Mouse (Mus musculus) splenic B cell, adult 2 months (primary cell): ENCODE results near the gene Ncoa6.

Experiments
- DNase-seq: peaks from one replicate; pipeline ENCODE4 v3.0.0-alpha.2; 2011; ENCODE audit warnings: low read depth, low spot score
- H3K27me3 ChIP-seq: 2 replicates; pipeline ENCODE4 v1.6.1; 2012; ENCODE audit warnings: mild to moderate bottlenecking, low read length, moderate library complexity, mixed read lengths; ENCODE audit not compliant: control insufficient read depth, poor library complexity, insufficient read depth, severe bottlenecking
- H3K36me3 ChIP-seq: 2 replicates; pipeline ENCODE4 v1.6.1; 2012; ENCODE audit warnings: mild to moderate bottlenecking, low read length, moderate library complexity, mixed read lengths; ENCODE audit not compliant: control insufficient read depth, poor library complexity, insufficient read depth, severe bottlenecking

Gene Ncoa6

DNA sequence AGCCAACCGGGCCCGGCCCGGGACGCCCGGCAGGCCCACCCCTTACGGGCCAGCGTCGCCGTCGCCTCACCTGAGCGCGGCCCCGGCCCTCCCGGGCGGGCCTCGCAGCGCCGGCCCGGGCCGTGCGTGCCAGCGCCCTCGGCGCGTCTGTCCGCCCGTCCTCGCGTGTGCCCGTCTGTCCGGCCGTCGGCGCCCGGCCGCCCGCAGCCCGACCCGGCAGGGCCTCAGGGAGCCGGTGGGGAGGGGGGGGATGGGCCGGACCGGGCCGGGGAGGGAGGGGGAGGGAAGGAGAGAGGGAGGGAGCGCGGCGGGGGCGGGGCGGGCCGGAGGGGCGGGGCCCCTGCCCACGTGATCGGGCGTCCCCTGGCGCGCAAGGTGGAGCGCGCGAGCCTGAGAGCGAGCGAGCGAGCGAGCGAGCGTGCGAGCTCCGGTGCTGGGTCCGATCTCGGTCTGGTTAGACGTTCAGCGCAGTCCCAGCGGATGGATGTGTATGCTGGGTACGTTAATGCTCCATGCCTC lies at the start of gene Ncoa6:
Gene Ncoa6, minus strand, starts transcription at position 325 of the 519 bp plus-strand sequence.
- peak; percentile 84 for DNase-seq
- H3K27me3 ChIP-seq: no peaks in the 10 kb centered on the region
- H3K36me3 ChIP-seq: no peaks in the 10 kb centered on the region

DNA sequence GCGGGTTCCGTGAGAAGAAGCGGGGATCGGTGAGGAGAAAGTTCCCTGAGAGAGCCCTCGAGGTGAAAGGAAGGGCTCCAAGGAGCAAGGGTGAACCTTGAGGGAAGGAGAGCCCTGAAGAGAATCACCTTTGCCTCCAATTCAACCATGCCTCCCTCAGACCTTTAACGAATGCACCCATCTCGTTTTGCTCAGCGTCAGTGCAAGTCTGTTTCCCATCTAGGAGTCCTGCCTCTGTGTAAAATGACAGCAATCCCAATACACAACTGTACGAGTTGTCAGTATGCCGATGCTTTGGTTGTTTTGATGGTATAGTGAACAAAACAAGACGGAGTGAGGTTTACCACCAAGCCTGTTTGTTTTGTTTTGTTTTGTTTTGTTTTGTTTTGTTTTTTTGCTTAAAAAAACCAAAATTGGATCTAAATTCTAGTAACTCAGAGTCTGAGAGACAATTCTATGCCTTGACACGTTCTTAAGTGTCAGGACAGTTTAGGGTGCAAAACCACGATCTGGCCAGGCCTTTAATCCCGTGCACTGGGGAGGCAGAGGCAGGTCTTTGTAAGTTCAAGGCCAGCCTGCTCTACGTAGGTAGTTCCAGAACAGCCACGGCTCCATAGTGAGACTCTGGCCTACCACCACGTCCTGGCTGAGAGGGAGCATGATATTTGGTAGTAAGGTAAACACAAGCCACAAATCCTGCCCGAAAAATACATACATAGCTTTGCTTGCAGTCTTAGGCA lies 45.0 kb upstream of the Ncoa6 start:
- Histone ChIP-seq H3K27me3 (no peaks in the 10 kb centered on the region), H3K36me3 (no peaks in the 10 kb centered on the region)
- no peak for DNase-seq

DNA sequence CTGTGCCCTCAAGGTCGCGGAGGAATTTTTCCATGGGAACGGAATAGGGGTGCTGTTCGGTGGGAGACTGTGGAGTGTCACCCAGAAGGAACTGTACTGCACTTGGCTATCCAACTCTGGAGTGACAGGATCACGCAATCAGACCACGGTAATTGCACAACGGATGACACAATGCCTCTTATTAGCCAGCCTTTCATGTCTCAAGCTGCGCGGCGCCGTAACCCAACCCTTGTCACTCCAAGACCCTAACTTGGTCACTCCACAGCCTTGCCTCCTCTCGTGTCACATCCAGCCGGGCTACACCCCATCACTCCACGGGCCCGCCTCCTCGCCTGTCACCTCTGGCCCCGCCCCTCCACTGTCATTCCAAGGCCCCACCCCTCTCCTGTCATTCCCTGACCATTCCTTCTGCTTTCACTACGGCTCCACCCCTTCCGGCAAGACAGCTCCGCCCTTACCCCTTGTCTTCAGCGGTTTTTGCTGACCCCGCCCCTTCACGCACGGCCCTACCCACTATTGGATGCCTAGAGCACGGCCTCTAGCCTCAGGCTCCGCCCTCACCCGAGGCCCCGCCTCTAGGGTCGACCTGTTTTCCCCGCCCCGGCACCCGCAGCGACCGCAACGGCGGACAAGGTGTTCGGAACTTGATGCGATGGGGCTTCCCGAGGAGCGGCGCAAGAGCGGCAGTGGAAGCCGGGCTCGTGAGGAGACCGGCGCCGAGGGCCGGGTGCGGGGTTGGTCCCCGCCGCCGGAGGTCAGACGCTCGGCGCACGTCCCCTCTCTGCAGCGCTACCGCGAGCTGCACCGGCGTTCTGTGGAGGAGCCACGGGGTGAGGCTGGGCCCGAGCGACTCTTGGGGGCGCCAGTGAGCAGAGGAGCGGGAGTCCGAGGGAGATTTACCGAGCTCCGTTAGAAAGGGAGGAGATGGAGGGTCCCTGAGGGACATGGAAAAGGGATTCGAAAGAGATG lies 44.0 kb upstream of the Ncoa6 start, which contains the start of the genes Acss2 and Ggt7:
Gene Acss2, plus strand, starts transcription at position 494 of the 969 bp plus-strand sequence.
Gene Ggt7, minus strand, starts transcription at position 783 of the 969 bp plus-strand sequence.
- peak; percentile 98 for DNase-seq
- H3K27me3 ChIP-seq: no peaks in the 10 kb centered on the region
- H3K36me3 ChIP-seq: no peaks in the 10 kb centered on the region

DNA sequence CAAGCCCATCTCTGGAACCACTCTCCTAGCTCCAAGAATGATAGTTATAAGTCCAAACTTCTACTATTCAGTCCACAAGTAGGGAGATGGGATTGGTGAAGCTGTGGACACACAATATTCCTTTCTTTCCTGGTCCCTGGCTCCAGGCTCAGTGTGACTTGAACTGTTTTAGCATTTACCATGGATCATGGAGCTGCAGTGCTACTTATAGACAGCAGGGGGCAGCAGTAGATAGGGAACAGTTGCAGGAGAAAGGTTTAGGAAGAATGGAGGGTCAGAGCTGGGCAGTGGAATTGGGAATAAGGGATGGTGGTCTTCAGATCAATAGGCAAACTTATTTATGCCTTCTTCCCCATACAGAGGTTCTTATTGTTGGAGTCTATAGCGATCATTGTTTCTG lies 42.2 kb upstream of the Ncoa6 start:
- H3K27me3 ChIP-seq: no peaks in the 10 kb centered on the region
- DNase-seq: peak; percentile 67
- no peaks in the 10 kb centered on the region for H3K36me3 ChIP-seq

DNA sequence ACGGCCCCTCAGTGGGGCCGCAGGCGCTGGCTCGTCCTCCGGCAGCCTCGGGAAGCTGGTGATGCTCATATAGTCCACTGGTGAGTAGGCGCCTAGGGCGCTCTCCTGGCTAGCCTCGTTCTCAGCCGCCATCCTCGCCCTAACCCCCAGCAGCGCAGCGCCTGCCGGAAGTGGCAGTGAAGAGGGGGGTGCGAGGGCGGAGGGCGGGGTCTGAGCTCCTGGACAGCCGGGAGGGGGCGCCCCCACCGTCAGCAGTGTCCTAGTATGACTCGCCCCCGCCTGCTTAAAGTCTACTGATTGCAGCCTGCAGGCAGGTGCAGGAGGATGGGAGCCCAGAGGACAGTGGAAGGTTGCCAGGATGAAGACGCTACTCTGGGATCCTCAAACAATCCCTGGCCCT lies 41.0 kb upstream of the Ncoa6 start:
- Histone ChIP-seq H3K36me3 (no peaks in the 10 kb centered on the region), H3K27me3 (no peaks in the 10 kb centered on the region)
- DNase-seq: peak; percentile 82

DNA sequence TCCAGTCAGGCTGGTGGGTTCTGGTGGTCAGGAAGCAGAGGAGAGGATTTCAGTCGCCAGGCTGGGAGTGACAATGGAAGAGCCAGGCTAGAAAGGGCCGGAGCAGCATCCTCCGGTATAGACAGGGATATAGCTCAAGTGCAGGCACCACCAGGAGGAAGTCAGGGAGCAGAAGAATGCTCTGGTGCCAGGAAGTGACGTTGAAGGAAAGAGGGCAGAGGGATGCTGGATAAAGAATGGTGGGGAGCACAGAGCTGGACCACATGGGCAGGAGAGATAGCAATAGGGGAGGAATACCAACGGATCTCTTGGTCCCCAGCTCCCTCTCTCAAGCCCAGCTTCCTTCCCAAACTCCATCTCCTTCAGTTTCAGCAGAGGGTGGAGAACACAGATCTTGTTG lies 39.8 kb upstream of the Ncoa6 start:
- Histone ChIP-seq H3K27me3 (no peaks in the 10 kb centered on the region), H3K36me3 (no peaks in the 10 kb centered on the region)
- DNase-seq: no peak

DNA sequence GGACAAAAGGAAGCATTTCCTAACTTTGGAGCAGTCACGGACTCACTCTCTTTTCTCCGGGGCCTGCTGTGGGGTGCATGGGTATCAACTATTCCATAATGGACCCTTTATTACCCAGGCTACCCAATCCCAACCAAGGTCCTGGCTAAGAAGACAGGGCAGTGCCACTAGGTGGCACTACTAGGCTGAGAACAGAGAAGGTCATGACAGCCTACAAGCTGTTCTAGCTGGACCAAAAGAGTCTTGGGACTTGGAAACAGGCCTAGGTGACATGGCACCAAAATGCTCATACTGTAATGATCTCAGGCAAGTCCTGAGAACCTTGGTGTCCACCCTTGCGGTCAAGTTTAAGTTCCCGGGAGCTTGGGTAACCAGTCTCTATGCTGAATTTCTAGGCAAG lies 38.8 kb upstream of the Ncoa6 start:
- peak; percentile 79 for DNase-seq
- no peaks in the 10 kb centered on the region for H3K27me3 ChIP-seq
- H3K36me3 ChIP-seq: no peaks in the 10 kb centered on the region

DNA sequence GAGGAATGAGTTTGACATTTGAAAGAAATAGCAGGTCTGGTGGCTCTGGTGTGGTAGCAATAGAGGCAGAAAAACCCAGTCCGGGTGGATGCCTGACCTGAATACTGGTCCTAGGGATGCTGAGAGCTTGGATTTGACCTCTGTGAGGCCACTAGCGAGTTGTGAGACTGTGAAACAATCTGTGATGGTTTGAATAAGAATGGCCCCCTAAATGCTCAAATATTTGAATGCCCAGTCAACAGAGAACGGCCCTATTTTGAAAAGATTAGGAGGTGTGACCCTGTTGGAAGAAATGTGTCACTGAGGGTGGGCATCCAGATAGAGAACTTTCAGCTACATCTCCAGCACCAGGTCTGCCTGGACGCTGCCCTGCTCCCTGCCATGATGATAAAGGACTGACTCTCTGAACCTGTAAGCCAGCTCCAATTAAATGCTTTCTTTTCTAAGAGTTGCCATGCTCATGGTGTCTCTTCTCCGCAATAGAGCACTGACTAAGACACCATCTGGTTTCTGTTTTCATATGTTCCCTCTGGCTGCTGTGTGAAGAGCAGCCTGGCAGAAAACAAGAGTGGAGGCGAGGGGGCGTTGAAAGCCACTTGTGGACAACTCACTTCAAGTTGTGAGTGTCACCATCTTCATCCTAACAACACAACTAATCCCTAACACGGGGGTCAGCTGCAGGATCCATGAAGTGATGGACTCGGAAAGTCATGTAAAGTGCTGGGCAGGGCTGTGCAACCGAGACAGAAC lies 34.2 kb upstream of the Ncoa6 start:
- Histone ChIP-seq H3K27me3 (no peaks in the 10 kb centered on the region; the same call in 1 of the 2 replicates), H3K36me3 (no peaks in the 10 kb centered on the region)
- DNase-seq: no peak

DNA sequence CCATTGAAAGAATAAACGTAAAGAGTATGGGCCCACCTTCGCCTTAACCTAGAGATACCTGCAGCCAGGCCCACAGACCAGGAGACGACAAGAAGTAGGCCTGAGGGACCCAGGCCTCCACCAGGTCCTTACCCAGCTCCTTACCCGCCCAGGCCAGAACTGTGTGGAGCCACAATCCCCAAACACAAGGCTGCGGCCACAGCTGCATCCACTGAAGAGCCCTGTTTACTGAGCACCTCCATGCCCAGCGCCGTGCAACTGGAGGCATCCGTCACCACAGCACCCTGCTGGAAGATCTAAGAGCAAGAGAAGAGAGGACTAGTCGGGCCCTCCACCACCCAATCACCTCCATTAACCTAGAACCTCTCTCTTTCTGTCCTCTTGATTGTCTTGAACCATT lies 32.1 kb upstream of the Ncoa6 start:
- H3K27me3 ChIP-seq: no peaks in the 10 kb centered on the region; the same call in 1 of the 2 replicates
- no peaks in the 10 kb centered on the region for H3K36me3 ChIP-seq
- DNase-seq: no peak

DNA sequence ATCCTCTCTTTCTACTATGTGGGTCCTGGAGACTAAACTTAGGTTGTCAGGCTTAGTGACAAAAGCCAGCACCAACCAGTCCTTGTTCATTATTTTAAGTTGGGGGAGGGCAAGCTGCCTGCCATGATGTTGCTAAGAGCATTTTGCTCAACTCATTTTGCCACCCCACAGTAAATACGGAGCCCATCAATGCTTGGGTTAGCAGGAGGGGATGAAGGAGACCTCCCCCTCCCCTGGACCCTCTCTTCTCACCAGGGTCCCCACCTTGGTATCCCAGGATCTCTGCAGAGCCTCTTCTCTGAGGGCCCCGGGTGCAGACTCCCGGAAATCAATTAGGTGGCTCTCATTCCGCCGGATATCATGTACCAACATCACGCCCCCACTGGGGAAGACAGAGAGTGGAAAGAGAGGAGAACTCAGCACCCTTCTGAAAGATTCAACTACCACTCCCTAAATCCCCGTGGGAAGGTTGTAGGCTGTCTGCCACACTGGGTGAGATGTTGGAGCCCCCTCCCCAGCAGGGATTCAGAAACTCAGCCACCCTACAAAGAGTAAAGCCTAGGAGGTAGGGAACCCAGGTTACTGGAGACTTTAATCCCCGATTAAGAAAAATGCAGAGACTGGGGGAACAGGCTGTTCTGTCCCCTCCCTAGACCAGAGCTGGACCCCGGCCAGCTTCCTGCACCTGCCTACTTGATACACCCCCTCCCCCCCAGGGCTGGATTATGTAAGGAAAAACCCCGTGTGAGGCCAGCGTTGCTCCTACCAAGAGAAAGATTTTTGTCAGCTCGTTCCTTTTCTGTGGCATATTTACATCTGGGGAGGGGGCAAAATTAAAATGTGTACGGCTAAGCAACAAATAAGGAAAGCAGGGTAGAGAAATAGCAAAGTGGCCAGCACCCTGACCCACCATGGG lies 31.0 kb upstream of the Ncoa6 start:
- H3K36me3 ChIP-seq: no peaks in the 10 kb centered on the region
- H3K27me3 ChIP-seq: no peaks in the 10 kb centered on the region; the same call in 1 of the 2 replicates
- no peak for DNase-seq

DNA sequence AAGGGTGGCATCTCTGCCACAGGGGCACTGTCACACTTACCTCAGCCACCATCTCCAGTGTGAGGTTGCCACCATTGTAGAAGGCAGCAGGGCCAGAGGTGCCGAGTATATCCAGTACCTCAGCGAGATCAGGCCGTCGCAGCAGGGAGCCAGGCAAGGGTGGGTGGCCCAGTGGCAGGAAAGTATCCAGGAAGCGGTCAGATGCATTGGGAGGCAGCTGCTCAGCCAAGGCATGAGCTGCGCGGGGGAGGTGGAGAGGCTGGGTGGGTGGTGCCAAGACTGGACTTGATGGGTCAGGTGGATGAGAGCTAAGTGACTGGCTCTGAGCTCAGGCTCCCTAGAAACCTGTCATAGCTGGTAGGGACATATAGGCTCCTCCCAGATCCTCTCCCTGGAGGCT lies 28.9 kb upstream of the Ncoa6 start:
- no peaks in the 10 kb centered on the region for H3K36me3 ChIP-seq
- no peak for DNase-seq
- no peaks in the 10 kb centered on the region; the same call in 1 of the 2 replicates for H3K27me3 ChIP-seq

DNA sequence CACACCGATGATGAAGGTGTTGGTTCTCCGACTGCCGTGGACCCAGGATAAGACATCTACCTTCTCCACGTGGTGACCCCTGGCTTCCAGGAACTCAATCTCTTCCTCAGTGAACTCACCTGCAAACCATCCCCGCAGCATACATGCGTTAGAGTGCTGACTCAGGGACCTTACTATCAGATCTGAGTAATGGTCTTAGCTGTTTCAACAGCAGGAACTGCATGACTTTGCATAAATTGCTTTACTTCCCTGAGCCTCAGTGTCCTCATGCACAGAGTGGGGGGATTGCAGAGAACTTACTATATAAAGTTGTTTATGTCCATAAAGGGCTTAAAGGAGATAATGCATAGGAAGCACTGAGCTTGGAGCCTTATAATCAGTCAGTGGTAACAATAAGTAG lies 17.3 kb upstream of the Ncoa6 start:
- Histone ChIP-seq H3K27me3 (no peaks in the 10 kb centered on the region), H3K36me3 (no peaks in the 10 kb centered on the region)
- DNase-seq: no peak

DNA sequence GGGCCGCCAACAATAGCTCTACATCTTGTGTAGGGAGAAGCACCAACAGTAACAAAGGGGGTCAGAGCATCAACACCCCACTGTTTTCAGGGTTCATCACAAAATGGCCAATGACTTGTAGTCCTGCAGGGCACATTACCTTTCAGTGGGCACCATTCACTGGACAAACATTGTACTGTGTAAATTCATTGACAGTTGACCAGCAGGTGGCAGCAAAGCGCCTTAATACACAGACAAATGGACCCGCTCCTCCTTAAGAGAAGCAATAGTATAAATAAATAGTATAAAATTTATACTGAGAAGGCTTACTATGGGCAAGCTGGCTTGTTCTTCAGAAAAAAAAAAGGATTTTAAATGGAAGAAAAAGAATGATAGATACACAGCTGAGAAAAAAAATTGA lies 8.3 kb upstream of the Ncoa6 start:
- DNase-seq: peak; percentile 85
- H3K27me3 ChIP-seq: no peaks in the 10 kb centered on the region
- no peaks in the 10 kb centered on the region for H3K36me3 ChIP-seq
